Mouse (Mus musculus) testis, postnatal 10 days (tissue): ENCODE measurements around the gene Prune1.

ENCODE experiments used
- DNase-seq: peaks from one replicate; pipeline ENCODE4 v3.0.0; 2021; ENCODE audit warnings: low spot score

Prune1 gene

DNA sequence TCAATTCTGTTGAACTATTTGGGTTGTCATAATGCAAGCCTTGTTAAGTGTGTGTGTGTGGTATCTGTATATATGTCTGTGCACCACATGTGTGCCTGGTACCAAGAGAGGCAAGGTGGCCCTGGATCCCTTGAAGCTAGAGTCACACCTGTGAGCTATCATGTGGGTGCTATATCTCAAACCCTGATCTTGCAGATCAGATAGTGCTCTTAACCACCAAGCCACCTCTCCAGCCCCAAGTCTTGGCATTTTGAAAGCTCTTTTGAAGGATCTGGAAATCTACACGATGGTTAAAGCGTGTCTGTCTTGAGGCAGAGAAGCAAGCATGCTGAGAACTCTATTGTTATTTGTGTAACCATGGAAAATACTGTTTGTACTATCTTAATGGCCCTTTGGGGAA, 71.3 kb downstream of the Prune1 start:
- no peak for DNase-seq

DNA sequence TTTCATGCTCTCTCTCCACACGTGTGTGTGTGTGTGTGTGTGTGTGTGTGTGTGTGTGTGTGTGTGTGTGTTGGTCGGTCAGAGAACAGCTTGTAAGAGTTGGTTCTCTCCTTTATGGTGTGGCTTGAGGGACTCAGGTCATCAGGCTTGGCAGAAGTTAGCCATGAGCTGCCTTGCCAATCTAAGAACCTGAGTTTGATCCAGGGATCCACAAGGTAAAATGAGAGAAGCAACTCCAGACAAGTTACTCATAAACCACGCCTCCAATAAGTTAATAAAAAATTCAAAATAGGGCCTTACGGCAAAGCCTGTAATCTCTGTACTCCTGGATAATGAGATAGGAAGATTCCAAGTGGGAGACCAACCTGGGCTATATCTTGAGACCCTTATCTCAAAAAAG, 73.6 kb downstream of the Prune1 start:
- DNase-seq = no peak

DNA sequence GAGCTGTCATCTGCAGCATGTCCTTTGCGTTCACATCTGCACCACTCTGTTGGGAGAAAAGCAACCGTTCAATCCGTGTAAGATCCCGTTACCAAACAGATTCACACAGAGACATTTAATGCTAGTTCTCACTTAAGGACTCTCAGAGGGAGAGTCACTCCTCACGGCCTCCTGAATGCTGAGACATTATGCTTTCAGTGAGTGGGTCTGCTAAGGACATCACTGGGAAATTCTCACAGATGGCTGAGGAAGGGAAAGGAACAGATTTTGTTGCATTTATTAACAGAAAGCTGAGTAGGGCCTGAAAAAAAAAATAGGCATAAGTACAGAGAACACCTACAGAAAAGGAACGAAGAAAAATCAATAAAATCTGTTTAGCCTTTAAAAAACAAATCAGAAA, 78.0 kb downstream of the Prune1 start:
- no peak for DNase-seq
